Mouse (Mus musculus) retina, postnatal 7 days (tissue): ENCODE data around the gene Cubn.

ENCODE experiments used
- DNase-seq: peaks from one replicate; pipeline ENCODE4 v3.0.0-alpha.2; 2012; ENCODE audit warnings: low read depth, low spot score

Cubn gene

GRCm38 (mm10) chr2:13237140-13237901, 254.3 kb downstream of the Cubn start:
- peak; percentile 48 for DNase-seq

- no peak for DNase-seq
These were observed 255.9 kb downstream of the Cubn start for GRCm38 (mm10) chr2:13235696-13236095.

DNA sequence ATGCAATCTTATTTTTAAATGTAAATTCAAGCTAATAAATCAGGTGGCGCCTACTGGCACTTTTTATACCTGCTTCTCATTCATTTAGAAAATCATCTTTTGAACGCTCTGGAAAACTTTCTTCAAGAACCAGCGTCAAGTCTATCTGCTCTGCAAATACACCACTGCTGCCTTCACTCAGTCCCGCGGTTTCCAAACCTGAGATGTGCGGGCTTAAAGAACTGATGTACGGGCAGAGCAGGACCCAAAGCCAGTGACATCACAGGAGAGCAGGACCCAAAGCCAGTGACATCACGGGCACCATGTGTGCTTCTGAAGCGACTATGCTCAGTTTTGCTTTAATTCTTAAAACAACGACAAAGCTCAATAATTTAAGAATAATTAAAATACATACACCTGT, 256.8 kb downstream of the Cubn start:
- DNase-seq: no peak

DNA sequence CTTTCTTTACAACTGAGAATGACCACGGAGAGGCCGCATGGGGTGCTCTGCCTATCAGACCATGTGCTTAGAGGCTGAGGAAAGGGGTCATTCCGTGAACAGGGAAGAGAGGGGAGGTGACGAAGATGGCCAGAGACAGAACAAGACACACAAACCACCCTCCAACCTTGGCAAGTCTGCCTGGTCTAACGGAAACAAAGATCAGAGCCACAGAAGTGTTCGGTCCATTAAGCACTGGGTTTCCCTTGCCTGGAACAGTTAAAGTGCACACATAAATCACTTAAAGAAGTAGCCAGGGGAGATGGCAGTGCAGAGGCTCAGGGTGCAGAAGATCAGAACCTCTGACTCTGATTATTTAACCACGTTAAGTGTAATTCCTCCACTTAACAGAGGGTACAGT, 257.7 kb downstream of the Cubn start:
- DNase-seq: no peak

- DNase-seq: no peak
These were observed 258.3 kb downstream of the Cubn start for GRCm38 (mm10) chr2:13233254-13233835.

DNA sequence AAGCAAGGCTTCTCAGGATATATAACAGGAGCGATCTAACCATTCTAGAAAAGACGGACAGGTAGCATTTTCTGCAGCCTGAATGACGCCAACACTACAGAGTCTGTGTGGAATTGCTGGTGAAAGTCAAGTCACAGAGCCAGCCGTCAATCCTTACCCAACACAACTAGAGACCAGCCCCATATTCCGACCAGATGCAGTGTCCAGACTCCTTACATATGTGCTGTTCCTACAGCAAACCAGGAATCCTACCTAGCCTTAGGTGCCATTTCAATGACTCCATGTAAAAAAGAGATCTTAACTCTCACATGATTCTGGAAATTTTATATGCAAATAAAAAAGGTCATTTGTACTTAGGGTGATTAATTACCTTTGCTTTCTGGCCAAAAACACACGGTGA, 259.3 kb downstream of the Cubn start:
- no peak for DNase-seq

DNA sequence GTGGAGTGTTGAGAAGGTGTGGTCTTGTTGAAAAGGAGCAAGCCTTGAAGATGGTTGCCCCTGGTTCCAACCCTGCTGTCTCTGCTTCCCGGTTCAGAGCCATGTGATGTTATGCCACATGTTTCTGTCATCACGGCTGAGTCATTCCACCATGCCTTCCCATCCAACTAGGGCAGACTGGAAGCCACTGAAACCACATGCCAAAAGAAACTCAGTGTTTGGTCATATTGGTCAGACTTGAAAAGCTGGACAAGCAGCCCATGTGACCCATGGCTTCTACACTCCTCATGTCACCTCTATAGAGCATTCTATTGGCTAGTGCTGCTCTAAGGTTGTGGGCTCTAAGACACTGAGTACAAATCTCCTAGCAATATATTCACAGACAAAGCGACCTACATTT, 261.9 kb downstream of the Cubn start:
- DNase-seq: no peak
